Mouse (Mus musculus): ENCODE results near the gene Rictor. TPM values are rescaled to one million over a fixed set of nuclear protein-coding genes. Genes with fewer than 3 reads are reported as not detected.
"Not testable (repeated sequence)": the region's sequence is repeated elsewhere in the genome, so short reads cannot be mapped to it uniquely, and the experiment has no call there.

The Rictor gene
- total and polyA plus RNA-seq, 3 experiments, result 10.3 to 10.6 TPM; not detected in 1

GRCm38 (mm10) chr15:6743723-6744122, 35.5 kb downstream of the Rictor start:
- Histone ChIP-seq H3K27ac (ENCODE audit: control insufficient read depth, low read depth, low read length) (no peak overlapping the region), H3K9me3 (replicated peaks; ENCODE audit: insufficient read depth, low read length) (no peaks in the 10 kb centered on the region), H3K4me1 (ENCODE audit: control insufficient read depth in 1 of 2, insufficient read depth in 2 of 2, low read length in 2 of 2) (no peaks in the 10 kb centered on the region), H3K27me3 (ENCODE audit: control insufficient read depth in 1 of 2, insufficient read depth in 2 of 2, low read length in 2 of 2) (no peaks in the 10 kb centered on the region), H3K4me3 (ENCODE audit: control insufficient read depth in 1 of 2, insufficient read depth in 1 of 2, low read depth in 2 of 2, low read length in 2 of 2) (no peak overlapping the region), H3K36me3 (ENCODE audit: control insufficient read depth in 1 of 2, insufficient read depth in 2 of 2, low read length in 2 of 2) (peaks cover 7 to 15% of the 10 kb centered on the region in 2 experiments), H3K79me2 (ENCODE audit: control insufficient read depth, insufficient read depth, low read length, poor library complexity) (no peaks in the 10 kb centered on the region; the same call in 1 of the 2 replicates), H3K9ac (ENCODE audit: control insufficient read depth, low read depth, low read length, poor library complexity, severe bottlenecking) (no peak overlapping the region)
- no peak for TF ChIP-seq ZKSCAN1 (IDR thresholded peaks at IDR 0.05; ENCODE audit: low read depth, low read length)
- 0 out of 2 replicates have a peak, but pooled peaks have one; percentile 7 for TF ChIP-seq TAL1 (IDR thresholded peaks at IDR 0.05; ENCODE audit: low read length)
- TF ChIP-seq EP300 (IDR thresholded peaks at IDR 0.05; ENCODE audit: low read depth in 1 of 2, low read length in 2 of 2), result peak in 1 of 2 experiments; percentile 66; a peak in 1 of 4 replicates
- peak; percentile 41; the same call in 1 of the 2 replicates for TF ChIP-seq GATA1 (IDR thresholded peaks at IDR 0.05; ENCODE audit: low read depth, low read length)
- no peak for TF ChIP-seq POLR2A (IDR thresholded peaks at IDR 0.05; ENCODE audit: control insufficient read depth in 1 of 2, insufficient read depth in 1 of 2, low read depth in 1 of 2, low read length in 2 of 2, poor library complexity in 1 of 2)
- TF ChIP-seq HCFC1 (IDR thresholded peaks at IDR 0.05; ENCODE audit: low read depth, low read length), result no peak
- TF ChIP-seq CHD1 (IDR thresholded peaks at IDR 0.05; ENCODE audit: low read depth, low read length), result no peak
- no peak for TF ChIP-seq RCOR1 (IDR thresholded peaks at IDR 0.05; ENCODE audit: low read depth, low read length)
- DNase-seq (ENCODE audit: low read depth, low spot score), result peak; percentile 26

GRCm38 (mm10) chr15:6746301-6746983, 38.3 kb downstream of the Rictor start:
- not testable (repeated sequence) for H3K4me1 ChIP-seq (ENCODE audit: control insufficient read depth in 1 of 2, insufficient read depth in 2 of 2, low read length in 2 of 2); H3K79me2 ChIP-seq (ENCODE audit: control insufficient read depth, insufficient read depth, low read length, poor library complexity); H3K9me3 ChIP-seq (replicated peaks; ENCODE audit: insufficient read depth, low read length); H3K4me3 ChIP-seq (ENCODE audit: control insufficient read depth in 1 of 2, insufficient read depth in 1 of 2, low read depth in 2 of 2, low read length in 2 of 2); H3K27me3 ChIP-seq (ENCODE audit: control insufficient read depth in 1 of 2, insufficient read depth in 2 of 2, low read length in 2 of 2); DNase-seq (ENCODE audit: low read depth, low spot score); H3K27ac ChIP-seq (ENCODE audit: control insufficient read depth, low read depth, low read length); H3K9ac ChIP-seq (ENCODE audit: control insufficient read depth, low read depth, low read length, poor library complexity, severe bottlenecking)
- peaks cover 7 to 18% of the 10 kb centered on the region in 2 experiments for H3K36me3 ChIP-seq (ENCODE audit: control insufficient read depth in 1 of 2, insufficient read depth in 2 of 2, low read length in 2 of 2)

- Histone ChIP-seq H3K27ac (ENCODE audit: control insufficient read depth, low read depth, low read length) (no peak overlapping the region), H3K36me3 (ENCODE audit: control insufficient read depth in 1 of 2, insufficient read depth in 2 of 2, low read length in 2 of 2) (peaks cover 7 to 14% of the 10 kb centered on the region in 2 experiments), H3K9me3 (replicated peaks; ENCODE audit: insufficient read depth, low read length) (no peaks in the 10 kb centered on the region), H3K79me2 (ENCODE audit: control insufficient read depth, insufficient read depth, low read length, poor library complexity) (no peaks in the 10 kb centered on the region), H3K4me3 (ENCODE audit: control insufficient read depth in 1 of 2, insufficient read depth in 1 of 2, low read depth in 2 of 2, low read length in 2 of 2) (no peak overlapping the region), H3K9ac (ENCODE audit: control insufficient read depth, low read depth, low read length, poor library complexity, severe bottlenecking) (no peak overlapping the region), H3K27me3 (ENCODE audit: control insufficient read depth in 1 of 2, insufficient read depth in 2 of 2, low read length in 2 of 2) (no peaks in the 10 kb centered on the region), H3K4me1 (ENCODE audit: control insufficient read depth in 1 of 2, insufficient read depth in 2 of 2, low read length in 2 of 2) (no peaks in the 10 kb centered on the region)
- no peak for DNase-seq (ENCODE audit: low read depth, low spot score)
- TF ChIP-seq TCF12 (IDR thresholded peaks at IDR 0.05; ENCODE audit: low read depth, low read length), result no peak
- TF ChIP-seq UBTF (IDR thresholded peaks at IDR 0.05; ENCODE audit: borderline replicate concordance, insufficient read depth, low read depth, low read length), result no peak
Observed at GRCm38 (mm10) chr15:6747001-6747400, 38.8 kb downstream of the Rictor start.
